Mouse (Mus musculus): ENCODE data around the gene Kirrel. TPM values are rescaled to one million over a fixed set of nuclear protein-coding genes. Genes with fewer than 3 reads are reported as not detected.

The Kirrel gene
- polyA plus RNA-seq, 1 experiment from 2014 or later: 12.0 TPM

GRCm38 (mm10) chr3:87172351-87173102, 2.0 kb downstream of the Kirrel start:
- Histone ChIP-seq H3K27ac (replicated peaks; ENCODE audit: low read depth, low read length) (peak overlapping the region; percentile 80), H3K36me3 (replicated peaks; ENCODE audit: control insufficient read depth, insufficient read depth, low read depth, low read length) (no peaks in the 10 kb centered on the region), H3K4me1 (ENCODE audit: control insufficient read depth, insufficient read depth, low read length) (peaks cover 14% of the 10 kb centered on the region), H3K4me3 (ENCODE audit: low read depth, low read length) (peak overlapping the region; percentile 59), H3K9me3 (replicated peaks; ENCODE audit: control insufficient read depth, low read length) (no peaks in the 10 kb centered on the region), H3K27me3 (ENCODE audit: control insufficient read depth, insufficient read depth, low read length) (no peaks in the 10 kb centered on the region), H3K4me2 (ENCODE audit: low read depth, low read length) (peak overlapping the region; percentile 86), H3K9ac (replicated peaks; ENCODE audit: low read length) (peak overlapping the region; percentile 89)
- ATAC-seq (replicated peaks; ENCODE audit: insufficient number of reproducible peaks, low FRiP score, low TSS enrichment, low read depth) (no peak), DNase-seq (ENCODE audit: low spot score) (peak; percentile 80)
- under 1% methylated on average over 15 of the region's 15 CpGs for WGBS

- peak overlapping the region; percentile 59 for H3K4me3 ChIP-seq (ENCODE audit: low read depth, low read length)
- DNase-seq (ENCODE audit: low spot score) (no peak), ATAC-seq (replicated peaks; ENCODE audit: insufficient number of reproducible peaks, low FRiP score, low TSS enrichment, low read depth) (no peak)
- H3K36me3 ChIP-seq (replicated peaks; ENCODE audit: control insufficient read depth, insufficient read depth, low read depth, low read length): no peaks in the 10 kb centered on the region
- peaks cover 14% of the 10 kb centered on the region for H3K4me1 ChIP-seq (ENCODE audit: control insufficient read depth, insufficient read depth, low read length)
- H3K4me2 ChIP-seq (ENCODE audit: low read depth, low read length): peak overlapping the region; percentile 86
- peak overlapping the region; percentile 89 for H3K9ac ChIP-seq (replicated peaks; ENCODE audit: low read length)
- no peaks in the 10 kb centered on the region for H3K27me3 ChIP-seq (ENCODE audit: control insufficient read depth, insufficient read depth, low read length)
- no peak overlapping the region for H3K27ac ChIP-seq (replicated peaks; ENCODE audit: low read depth, low read length)
- 33% methylated on average over 12 of the region's 13 CpGs for WGBS
- H3K9me3 ChIP-seq (replicated peaks; ENCODE audit: control insufficient read depth, low read length): no peaks in the 10 kb centered on the region
Measured at GRCm38 (mm10) chr3:87171201-87172100, 3.1 kb downstream of the Kirrel start.

GRCm38 (mm10) chr3:87169402-87170015, 5.0 kb downstream of the Kirrel start:
- Histone ChIP-seq H3K9ac (replicated peaks; ENCODE audit: low read length) (no peak overlapping the region; the same call in 1 of the 2 replicates), H3K4me1 (ENCODE audit: control insufficient read depth, insufficient read depth, low read length) (peaks cover 20% of the 10 kb centered on the region), H3K4me2 (ENCODE audit: low read depth, low read length) (peak overlapping the region; percentile 17; the same call in 1 of the 2 replicates), H3K27ac (replicated peaks; ENCODE audit: low read depth, low read length) (no peak overlapping the region), H3K4me3 (ENCODE audit: low read depth, low read length) (no peak overlapping the region), H3K36me3 (replicated peaks; ENCODE audit: control insufficient read depth, insufficient read depth, low read depth, low read length) (no peaks in the 10 kb centered on the region), H3K27me3 (ENCODE audit: control insufficient read depth, insufficient read depth, low read length) (no peaks in the 10 kb centered on the region), H3K9me3 (replicated peaks; ENCODE audit: control insufficient read depth, low read length) (no peaks in the 10 kb centered on the region)
- DNase-seq (ENCODE audit: low spot score) (no peak), ATAC-seq (replicated peaks; ENCODE audit: insufficient number of reproducible peaks, low FRiP score, low TSS enrichment, low read depth) (no peak)
- WGBS: 42% methylated on average over 5 of the region's 5 CpGs

GRCm38 (mm10) chr3:87168756-87169155, 5.8 kb downstream of the Kirrel start:
- Histone ChIP-seq H3K27me3 (ENCODE audit: control insufficient read depth, insufficient read depth, low read length) (no peaks in the 10 kb centered on the region), H3K9ac (replicated peaks; ENCODE audit: low read length) (no peak overlapping the region), H3K9me3 (replicated peaks; ENCODE audit: control insufficient read depth, low read length) (no peaks in the 10 kb centered on the region), H3K4me3 (ENCODE audit: low read depth, low read length) (no peak overlapping the region), H3K36me3 (replicated peaks; ENCODE audit: control insufficient read depth, insufficient read depth, low read depth, low read length) (no peaks in the 10 kb centered on the region; the same call in 1 of the 2 replicates), H3K4me2 (ENCODE audit: low read depth, low read length) (no peak overlapping the region), H3K4me1 (ENCODE audit: control insufficient read depth, insufficient read depth, low read length) (peaks cover 24% of the 10 kb centered on the region), H3K27ac (replicated peaks; ENCODE audit: low read depth, low read length) (no peak overlapping the region)
- DNase-seq (ENCODE audit: low spot score) (no peak), ATAC-seq (replicated peaks; ENCODE audit: insufficient number of reproducible peaks, low FRiP score, low TSS enrichment, low read depth) (no peak)
- 43% methylated on average over 7 of the region's 7 CpGs for WGBS

GRCm38 (mm10) chr3:87167621-87168020, 6.9 kb downstream of the Kirrel start:
- H3K4me1 ChIP-seq (ENCODE audit: control insufficient read depth, insufficient read depth, low read length): peaks cover 24% of the 10 kb centered on the region
- H3K27me3 ChIP-seq (ENCODE audit: control insufficient read depth, insufficient read depth, low read length): no peaks in the 10 kb centered on the region
- H3K36me3 ChIP-seq (replicated peaks; ENCODE audit: control insufficient read depth, insufficient read depth, low read depth, low read length): no peaks in the 10 kb centered on the region; the same call in 1 of the 2 replicates
- WGBS: 85% methylated on average over 6 of the region's 6 CpGs
- DNase-seq (ENCODE audit: low spot score) (no peak), ATAC-seq (replicated peaks; ENCODE audit: insufficient number of reproducible peaks, low FRiP score, low TSS enrichment, low read depth) (no peak)
- H3K27ac ChIP-seq (replicated peaks; ENCODE audit: low read depth, low read length): no peak overlapping the region
- H3K4me2 ChIP-seq (ENCODE audit: low read depth, low read length): no peak overlapping the region
- H3K4me3 ChIP-seq (ENCODE audit: low read depth, low read length): no peak overlapping the region
- H3K9me3 ChIP-seq (replicated peaks; ENCODE audit: control insufficient read depth, low read length): no peaks in the 10 kb centered on the region
- no peak overlapping the region for H3K9ac ChIP-seq (replicated peaks; ENCODE audit: low read length)

- H3K36me3 ChIP-seq (replicated peaks; ENCODE audit: control insufficient read depth, insufficient read depth, low read depth, low read length): no peaks in the 10 kb centered on the region; the same call in none of the 2 replicates
- no peaks in the 10 kb centered on the region for H3K9me3 ChIP-seq (replicated peaks; ENCODE audit: control insufficient read depth, low read length)
- ATAC-seq (replicated peaks; ENCODE audit: insufficient number of reproducible peaks, low FRiP score, low TSS enrichment, low read depth) (no peak; the same call in 1 of the 2 replicates), DNase-seq (ENCODE audit: low spot score) (no peak)
- peak overlapping the region; percentile 0; the same call in 1 of the 2 replicates for H3K4me2 ChIP-seq (ENCODE audit: low read depth, low read length)
- no peak overlapping the region for H3K4me3 ChIP-seq (ENCODE audit: low read depth, low read length)
- 0 out of 2 replicates have a peak overlapping the region, but pooled peaks have one; percentile 4 for H3K9ac ChIP-seq (replicated peaks; ENCODE audit: low read length)
- no peaks in the 10 kb centered on the region for H3K27me3 ChIP-seq (ENCODE audit: control insufficient read depth, insufficient read depth, low read length)
- peaks cover 18% of the 10 kb centered on the region for H3K4me1 ChIP-seq (ENCODE audit: control insufficient read depth, insufficient read depth, low read length)
- 0 out of 2 replicates have a peak overlapping the region, but pooled peaks have one; percentile 31 for H3K27ac ChIP-seq (replicated peaks; ENCODE audit: low read depth, low read length)
- 14% methylated on average over 8 of the region's 8 CpGs for WGBS
Measured at GRCm38 (mm10) chr3:87165291-87165881, 9.2 kb downstream of the Kirrel start.

GRCm38 (mm10) chr3:87164099-87164815, 10.3 kb downstream of the Kirrel start:
- Histone ChIP-seq H3K4me1 (ENCODE audit: control insufficient read depth, insufficient read depth, low read length) (peaks cover 16% of the 10 kb centered on the region), H3K27me3 (ENCODE audit: control insufficient read depth, insufficient read depth, low read length) (no peaks in the 10 kb centered on the region), H3K36me3 (replicated peaks; ENCODE audit: control insufficient read depth, insufficient read depth, low read depth, low read length) (no peaks in the 10 kb centered on the region; the same call in none of the 2 replicates), H3K9me3 (replicated peaks; ENCODE audit: control insufficient read depth, low read length) (no peaks in the 10 kb centered on the region), H3K4me2 (ENCODE audit: low read depth, low read length) (no peak overlapping the region), H3K4me3 (ENCODE audit: low read depth, low read length) (no peak overlapping the region), H3K9ac (replicated peaks; ENCODE audit: low read length) (no peak overlapping the region), H3K27ac (replicated peaks; ENCODE audit: low read depth, low read length) (peak overlapping the region; percentile 8; the same call in 1 of the 2 replicates)
- no peak for ATAC-seq (replicated peaks; ENCODE audit: insufficient number of reproducible peaks, low FRiP score, low TSS enrichment, low read depth)
- no peak for DNase-seq (ENCODE audit: low spot score)
- WGBS: 88% methylated on average over 6 of the region's 6 CpGs
